Mouse (Mus musculus): ENCODE data around the gene Bri3bp. TPM values are rescaled to one million over a fixed set of nuclear protein-coding genes. Genes with fewer than 3 reads are reported as not detected.

The Bri3bp gene
- polyA plus RNA-seq, 1 experiment from 2014 or later, result 42.2 TPM

GRCm38 (mm10) chr5:125509541-125509940 is 68.2 kb downstream of the Bri3bp start:
- H3K4me3 ChIP-seq, result no peak overlapping the region
- ATAC-seq (ENCODE audit: insufficient number of reproducible peaks, insufficient read depth, low FRiP score, low TSS enrichment), result no peak
- H3K36me3 ChIP-seq, result peaks cover 69% of the 10 kb centered on the region
- H3K9me3 ChIP-seq, result no peaks in the 10 kb centered on the region
- H3K4me2 ChIP-seq (replicated peaks), result no peak overlapping the region
- H3K4me1 ChIP-seq, result no peaks in the 10 kb centered on the region
- no peak overlapping the region for H3K9ac ChIP-seq
- no peak overlapping the region for H3K27ac ChIP-seq
- H3K27me3 ChIP-seq, result no peaks in the 10 kb centered on the region
- 47% methylated on average over 5 of the region's 5 CpGs for WGBS

Small RNA genes within 50 kb of the gene (microRNA-seq; reads per million reads assigned to microRNA genes)
- not detected for gene Gm27551

Other genes with a start within 250 kb of the Bri3bp start
- 38.8 and 40.6 TPM in 2 replicates for gene Scarb1, start 100.5 kb upstream of the Bri3bp start, polyA plus RNA-seq (2016; fragmentation: Nextera tagmentation; extraction: Ambion mirVana)
- 0.31 TPM in 2 replicates for gene Gm10382, start 52.2 kb upstream of the Bri3bp start, polyA plus RNA-seq (2016; fragmentation: Nextera tagmentation; extraction: Ambion mirVana)
- 1,075 and 1,101 TPM in 2 replicates for gene Ubc, start 51.4 kb upstream of the Bri3bp start, polyA plus RNA-seq (2016; fragmentation: Nextera tagmentation; extraction: Ambion mirVana)
- gene Dhx37, start 7.4 kb upstream of the Bri3bp start, polyA plus RNA-seq (2016; fragmentation: Nextera tagmentation; extraction: Ambion mirVana), result 17.0 and 17.7 TPM in 2 replicates
- gene Aacs, start 34.2 kb downstream of the Bri3bp start, polyA plus RNA-seq (2016; fragmentation: Nextera tagmentation; extraction: Ambion mirVana), result 41.5 and 42.5 TPM in 2 replicates
- 0.64 and 0.97 TPM in 2 replicates for gene Tmem132b, start 90.2 kb downstream of the Bri3bp start, polyA plus RNA-seq (2016; fragmentation: Nextera tagmentation; extraction: Ambion mirVana)

All from embryonic facial prominence, embryonic 12.5 days (tissue).